Mouse (Mus musculus) right cerebral cortex, postnatal 14 days (tissue): ENCODE data around the gene Pomc.
"Not testable (repeated sequence)": the region's sequence is repeated elsewhere in the genome, so short reads cannot be mapped to it uniquely, and the experiment has no call there.

Source experiments
- DNase-seq: peaks from one replicate; pipeline ENCODE4 v3.0.0; 2022

Gene Pomc

DNA sequence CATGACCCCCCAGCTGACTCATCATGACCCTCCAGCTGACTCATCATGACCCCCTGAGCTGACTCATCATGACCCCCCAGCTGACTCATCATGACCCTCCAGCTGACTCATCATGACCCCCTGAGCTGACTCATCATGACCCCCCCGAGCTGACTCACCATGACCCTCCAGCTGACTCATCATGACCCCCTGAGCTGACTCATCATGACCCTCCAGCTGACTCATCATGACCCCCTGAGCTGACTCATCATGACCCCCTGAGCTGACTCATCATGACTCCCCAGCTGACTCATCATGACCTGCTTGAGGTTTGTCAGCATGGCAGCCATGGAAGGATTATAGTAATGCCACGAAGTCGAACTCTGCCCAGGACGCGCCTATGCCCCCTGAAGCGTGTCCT, 18.4 kb downstream of the Pomc start:
- DNase-seq = not testable (repeated sequence)

- no peak for DNase-seq
Observed at GRCm38 (mm10) chr12:3980991-3981349, 26.2 kb downstream of the Pomc start.

DNA sequence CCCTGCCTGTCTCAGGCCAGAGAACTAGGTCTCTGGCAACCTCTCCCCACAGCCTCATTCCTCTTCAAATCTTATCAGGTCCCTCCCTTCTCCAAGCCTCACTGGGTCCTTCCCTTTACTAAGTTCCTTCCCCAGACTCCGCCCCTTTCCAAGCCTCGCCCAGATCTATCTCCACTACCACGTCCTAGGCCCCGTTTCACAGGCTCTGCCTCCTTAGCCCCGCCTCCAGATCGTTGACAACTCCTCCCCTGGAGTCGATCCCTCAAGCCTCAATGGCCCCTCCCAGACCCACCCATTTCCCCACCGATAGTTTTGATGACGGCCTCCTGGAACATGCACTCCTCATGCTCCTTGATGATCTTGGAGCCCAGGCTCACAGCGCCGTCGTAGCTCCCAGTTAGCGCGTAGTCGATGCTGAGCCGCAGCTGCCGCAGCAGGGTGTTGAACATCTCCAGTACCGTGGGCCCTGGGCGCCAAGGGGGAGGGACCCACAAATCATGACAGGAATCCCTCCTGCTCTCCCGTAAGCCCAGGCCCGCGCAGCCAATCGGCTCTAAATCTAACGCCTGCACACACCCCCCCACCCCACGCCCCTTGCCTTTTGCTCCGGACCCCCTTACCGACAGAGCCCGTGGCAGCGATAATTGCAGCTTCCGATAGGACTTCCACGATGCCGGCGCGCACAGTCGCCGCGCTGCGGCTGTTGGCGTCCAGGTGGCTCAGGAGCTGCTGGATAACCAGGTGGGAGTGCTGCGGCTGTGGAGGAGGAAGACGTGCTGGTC, 26.8 kb downstream of the Pomc start:
- peak; percentile 69 for DNase-seq

- peak; percentile 64 for DNase-seq
Observed at GRCm38 (mm10) chr12:3982257-3982656, 27.5 kb downstream of the Pomc start.

GRCm38 (mm10) chr12:3983736-3984135, 29.0 kb downstream of the Pomc start:
- DNase-seq = peak; percentile 89

- DNase-seq = no peak
Observed at GRCm38 (mm10) chr12:3984446-3984845, 29.7 kb downstream of the Pomc start.

DNA sequence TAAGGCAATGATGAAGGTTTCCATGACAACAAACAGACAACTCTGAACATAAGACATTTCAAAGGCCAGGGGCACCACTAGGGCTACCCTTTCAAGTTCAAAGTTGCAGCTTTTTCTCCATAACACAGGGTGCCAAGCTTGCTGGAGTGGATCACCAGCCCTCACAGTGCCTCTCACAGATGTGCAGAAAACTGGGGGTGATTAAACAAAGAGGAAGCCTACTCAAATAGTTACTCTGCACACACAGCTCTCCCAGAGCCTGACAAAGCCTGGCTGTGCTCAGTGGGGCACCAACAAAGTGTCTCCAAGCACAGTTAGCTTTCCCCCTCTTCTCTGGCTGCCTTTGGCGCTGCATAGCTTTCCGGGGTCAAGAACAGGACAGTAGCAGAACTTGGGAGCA, 35.2 kb downstream of the Pomc start:
- no peak for DNase-seq

- no peak for DNase-seq
Observed at GRCm38 (mm10) chr12:3991047-3991446, 36.3 kb downstream of the Pomc start.

GRCm38 (mm10) chr12:3996749-3997148, 42.0 kb downstream of the Pomc start:
- no peak for DNase-seq

GRCm38 (mm10) chr12:4000406-4000805, 45.7 kb downstream of the Pomc start:
- DNase-seq = no peak

DNA sequence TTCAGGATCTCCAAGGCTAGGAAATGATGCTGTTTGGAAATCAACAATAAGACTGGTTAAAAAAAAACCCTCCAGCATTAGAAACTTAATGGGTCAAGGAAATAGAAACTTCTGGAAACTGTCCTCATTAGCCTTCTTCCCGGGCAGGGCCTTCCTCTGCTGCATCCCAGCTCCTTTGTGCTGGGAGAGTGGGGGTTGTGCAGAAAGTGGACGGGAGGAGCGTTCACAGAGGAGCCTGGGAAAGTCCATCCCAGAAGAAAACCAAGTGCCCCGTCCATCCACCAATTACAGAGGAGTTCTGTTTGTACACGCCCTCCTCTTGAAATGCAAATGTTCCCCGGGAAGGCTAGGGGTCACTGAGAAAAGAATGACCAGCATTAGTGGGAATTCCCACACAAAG, 49.9 kb downstream of the Pomc start:
- DNase-seq = no peak

- no peak for DNase-seq
Observed at GRCm38 (mm10) chr12:4006079-4006478, 51.3 kb downstream of the Pomc start.

- DNase-seq = peak; percentile 35
Observed at GRCm38 (mm10) chr12:4007181-4007580, 52.4 kb downstream of the Pomc start.

GRCm38 (mm10) chr12:4007766-4008165, 53.0 kb downstream of the Pomc start:
- no peak for DNase-seq

- DNase-seq = no peak
Observed at GRCm38 (mm10) chr12:4008731-4009130, 54.0 kb downstream of the Pomc start.
